Mouse (Mus musculus) embryo, embryonic 10.5 days (tissue): ENCODE measurements around the gene Fam234b.

Experiments used
- DNase-seq: peaks from one replicate; pipeline ENCODE4 v3.0.0-alpha.2; 2015; ENCODE audit warnings: low spot score

The Fam234b gene

DNA sequence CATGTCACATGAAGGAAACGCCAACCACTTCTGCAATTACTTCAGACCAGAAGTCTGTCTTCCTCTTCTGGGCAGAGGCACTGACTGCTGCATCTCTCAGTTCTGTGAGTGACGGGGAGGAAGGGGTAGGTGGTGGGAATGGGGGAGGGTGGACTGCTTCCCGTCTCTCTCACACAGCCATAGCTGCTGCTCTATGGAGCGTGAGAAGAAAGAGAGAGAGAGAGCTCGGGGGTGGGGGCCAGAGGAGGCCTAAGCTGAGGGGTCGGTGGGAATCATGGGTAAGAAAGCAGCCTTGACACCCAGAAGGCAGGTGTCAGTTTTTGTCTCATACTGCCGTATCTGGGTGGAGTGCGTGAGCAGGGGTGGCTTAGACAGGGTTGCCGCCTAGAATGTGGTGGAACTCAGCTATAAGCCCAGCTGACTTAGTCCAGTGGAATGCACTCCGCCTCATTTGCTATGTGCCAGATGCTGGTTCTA, 30.7 kb downstream of the Fam234b start:
- DNase-seq = peak; percentile 41

DNA sequence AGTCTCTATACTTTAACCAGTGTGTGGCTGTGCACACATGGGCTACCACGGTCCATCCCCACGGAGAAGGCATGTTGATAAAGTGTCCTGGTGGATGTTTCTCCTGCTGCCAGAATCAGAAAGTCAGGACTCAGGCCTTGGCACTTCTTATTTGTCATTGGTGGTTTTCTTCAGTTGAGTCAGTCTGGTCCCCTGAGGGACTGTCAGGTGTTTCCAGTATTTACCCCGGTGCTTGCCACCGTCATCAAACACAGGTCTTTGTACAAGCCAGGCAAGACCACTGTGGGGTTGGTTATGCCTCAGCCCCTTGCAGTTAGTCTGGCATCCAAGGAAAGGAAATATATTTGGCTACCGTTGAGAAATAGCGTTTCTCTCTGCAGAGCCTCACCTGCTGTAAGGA, 32.8 kb downstream of the Fam234b start:
- no peak for DNase-seq

DNA sequence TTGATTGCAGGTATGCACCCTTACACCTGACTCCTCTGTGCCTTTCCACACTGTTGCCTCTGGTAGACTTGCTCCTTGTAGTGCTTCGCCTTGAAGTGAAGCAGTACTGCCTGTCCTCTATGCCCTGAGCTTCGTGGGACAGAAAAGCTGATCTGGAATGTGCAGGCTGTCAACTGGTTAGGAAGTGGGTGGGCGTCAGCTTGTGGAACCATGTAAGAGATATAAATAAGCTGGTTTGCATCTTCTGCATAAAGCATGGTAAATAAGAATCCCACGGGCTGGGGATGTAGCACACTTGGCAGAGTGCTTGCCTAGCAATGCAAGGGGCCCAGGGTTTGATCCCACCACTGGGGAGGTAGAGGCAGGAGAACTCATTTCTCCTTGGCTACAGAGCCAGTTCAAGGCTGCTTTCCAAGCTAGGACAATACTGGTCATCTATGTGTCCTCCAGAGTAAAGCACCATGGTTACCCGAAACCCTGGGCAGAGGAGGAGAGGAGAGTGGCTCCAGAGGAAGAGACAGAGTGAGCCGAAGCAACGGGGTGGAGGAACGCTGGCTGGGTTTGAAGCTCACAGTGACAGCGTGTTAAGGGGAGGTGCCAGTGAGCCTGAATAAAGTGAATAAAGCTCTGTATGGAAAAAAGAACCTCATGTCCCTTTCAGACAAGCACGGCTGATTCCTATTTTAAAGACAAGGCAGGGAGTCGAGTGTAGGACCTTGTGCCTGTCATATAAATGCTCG, 34.8 kb downstream of the Fam234b start:
- DNase-seq = no peak

DNA sequence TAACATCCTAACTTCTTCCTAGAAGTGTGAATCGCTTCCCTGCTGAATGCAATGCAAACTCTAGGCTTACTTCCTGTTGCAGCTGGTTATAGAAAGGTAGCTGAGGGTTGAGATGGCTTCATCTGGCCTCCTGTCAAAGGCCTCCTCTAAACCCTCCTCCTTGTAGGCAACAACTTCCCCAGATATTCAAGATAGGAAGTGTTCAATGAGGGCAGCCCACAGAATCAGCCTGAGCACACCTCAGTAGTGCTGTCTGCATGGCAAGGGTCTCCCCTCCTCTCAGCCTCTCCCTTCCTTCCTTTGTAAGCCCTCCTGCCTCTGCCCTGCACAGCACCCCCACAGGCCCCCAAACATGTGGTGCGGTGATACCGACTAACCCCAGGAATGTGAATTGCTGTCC, 38.0 kb downstream of the Fam234b start:
- no peak for DNase-seq

DNA sequence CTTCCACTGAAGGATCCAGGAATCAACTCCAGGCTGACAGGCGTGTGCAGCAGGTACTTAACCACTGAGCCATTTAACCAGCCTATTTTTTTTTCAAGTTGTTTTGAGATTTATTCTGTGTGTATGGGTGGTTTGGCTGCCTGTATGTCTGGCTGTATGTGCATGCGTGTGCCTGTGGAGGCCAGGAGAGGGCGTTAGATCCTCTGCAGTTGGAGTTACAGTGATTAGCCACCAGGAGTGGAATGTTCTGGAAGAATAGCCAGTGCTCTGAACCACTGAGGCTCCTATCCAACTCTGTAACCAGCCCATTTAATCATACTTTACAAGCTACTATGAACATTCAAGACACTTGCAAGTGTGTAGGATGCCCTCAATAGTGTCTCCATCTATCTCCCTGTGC, 38.8 kb downstream of the Fam234b start:
- DNase-seq = no peak

GRCm38 (mm10) chr6:135237326-135237725, 39.5 kb downstream of the Fam234b start:
- DNase-seq = no peak

DNA sequence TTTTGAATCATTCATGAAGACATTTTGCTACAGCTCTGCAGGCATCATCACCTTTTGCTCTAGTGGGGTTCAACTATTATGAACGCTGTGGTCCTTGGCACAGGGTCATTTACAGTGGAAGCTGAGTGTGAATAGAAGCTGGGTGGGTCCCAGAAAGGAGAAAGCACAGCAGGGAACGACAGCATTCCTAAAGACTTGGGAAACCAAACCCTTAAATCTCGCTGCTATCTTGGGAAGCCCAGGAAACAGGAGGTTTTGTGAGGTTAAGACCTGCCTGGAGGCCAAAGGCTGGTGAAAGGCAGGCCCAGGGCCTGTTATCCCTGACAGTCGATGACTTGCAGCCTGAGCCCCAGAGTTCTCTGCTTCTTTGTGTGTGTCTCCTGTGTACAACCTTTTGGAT, 40.4 kb downstream of the Fam234b start:
- no peak for DNase-seq

DNA sequence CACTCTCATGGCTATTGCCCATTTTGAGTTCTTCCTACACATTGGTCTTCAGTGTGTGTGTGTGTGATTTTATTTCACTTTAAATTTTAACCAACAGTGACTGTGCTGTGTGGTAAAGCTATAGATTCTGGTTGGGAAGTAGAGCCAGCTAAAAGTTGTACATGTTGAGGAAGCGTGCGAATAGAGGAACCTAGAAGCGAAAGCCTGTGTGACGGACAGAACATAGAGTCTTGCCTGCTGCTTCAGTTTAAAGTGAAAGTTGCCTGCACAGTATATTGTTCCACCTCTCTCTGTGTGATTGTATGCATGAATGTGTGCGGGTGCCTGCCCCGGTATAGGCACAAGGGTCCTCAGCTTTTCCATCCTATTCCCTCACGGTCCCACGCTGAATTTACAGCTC, 42.6 kb downstream of the Fam234b start:
- no peak for DNase-seq

GRCm38 (mm10) chr6:135245586-135245985, 47.8 kb downstream of the Fam234b start:
- DNase-seq = no peak

DNA sequence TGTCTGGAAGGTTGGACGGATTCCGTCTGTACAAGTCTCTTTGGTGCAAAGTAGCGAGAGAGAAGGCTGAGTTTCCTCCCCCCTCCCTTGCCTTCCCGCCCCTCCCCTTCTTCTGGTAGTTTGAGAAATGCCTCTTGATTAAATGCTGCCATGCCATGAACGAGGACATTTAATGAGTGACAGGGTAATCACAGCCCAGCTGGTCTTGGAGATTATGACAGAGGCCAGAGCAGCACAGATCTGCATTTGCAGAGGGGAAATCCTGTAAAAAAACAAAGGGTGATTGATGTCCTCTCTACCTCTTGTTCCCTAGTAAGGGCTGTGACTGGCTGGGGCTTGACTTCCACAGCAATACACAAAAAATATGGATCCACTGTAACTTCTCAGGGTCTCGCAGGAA, 50.1 kb downstream of the Fam234b start:
- DNase-seq = no peak

- DNase-seq = peak; percentile 84
Observed at GRCm38 (mm10) chr6:135249846-135250531, 52.2 kb downstream of the Fam234b start.

DNA sequence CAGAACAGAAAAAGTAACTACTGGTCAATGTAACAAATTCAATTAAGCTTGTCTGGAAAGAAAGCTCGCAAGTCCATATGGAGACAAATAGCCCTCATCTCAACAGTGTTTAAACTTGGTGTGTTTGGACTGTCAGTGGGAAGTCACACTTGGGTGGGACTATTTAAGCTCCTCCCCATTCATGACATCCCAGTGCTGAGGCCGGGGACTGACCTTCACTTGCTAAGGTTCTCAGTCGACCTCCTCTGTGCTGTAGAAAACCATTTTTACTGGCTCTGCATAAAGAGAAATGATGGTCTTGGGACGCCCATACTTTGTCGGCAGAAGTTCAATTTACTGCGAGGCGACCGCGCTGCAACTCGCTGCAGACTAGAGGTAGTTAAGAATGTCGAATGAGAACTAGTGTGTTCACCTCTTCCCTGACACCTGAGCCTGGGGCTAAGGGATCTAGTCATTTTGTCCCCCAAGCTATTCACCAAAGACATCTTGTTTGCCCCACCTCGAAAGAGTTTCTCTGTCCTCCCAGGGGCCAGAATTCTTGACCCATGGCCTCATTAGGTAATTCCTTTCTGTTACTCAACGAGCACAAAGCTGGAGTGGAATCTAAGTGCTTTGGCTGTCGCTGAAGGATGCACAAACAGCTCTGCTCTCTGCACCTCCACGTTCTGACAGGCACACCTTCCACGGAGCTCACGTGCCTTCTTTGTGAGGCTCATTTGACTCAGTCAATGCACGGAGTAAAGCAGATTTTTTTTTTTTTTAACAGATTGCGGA, 53.3 kb downstream of the Fam234b start:
- DNase-seq = no peak

- no peak for DNase-seq
Observed at GRCm38 (mm10) chr6:135251849-135252727, 54.3 kb downstream of the Fam234b start.

- peak; percentile 86 for DNase-seq
Observed at GRCm38 (mm10) chr6:135252728-135253077, 54.9 kb downstream of the Fam234b start.

DNA sequence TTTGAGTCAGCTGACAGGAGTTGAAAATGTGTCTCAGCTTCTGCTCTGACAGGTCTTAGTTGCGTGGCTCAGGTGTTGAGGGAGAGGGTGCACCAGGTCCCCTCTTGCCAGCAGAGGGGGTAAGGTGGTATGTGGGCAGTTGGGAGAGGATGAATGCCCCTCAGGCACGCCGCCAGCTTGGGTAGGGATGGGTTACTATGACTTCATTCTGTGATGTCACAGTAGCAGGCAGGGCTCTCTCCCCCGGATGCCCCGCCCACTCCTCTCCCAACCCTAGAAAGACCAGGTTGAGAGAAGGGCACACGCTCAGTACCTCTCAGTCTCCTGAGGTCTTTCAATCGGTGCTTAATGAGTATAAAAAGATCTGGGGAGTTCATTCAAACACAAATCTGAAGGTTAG, 56.4 kb downstream of the Fam234b start, which contains the start of gene Gsg1:
Gene Gsg1 (minus strand): TSS at position 199 of the 400 bp plus-strand sequence.
- DNase-seq = no peak

GRCm38 (mm10) chr6:135260435-135260834, 62.7 kb downstream of the Fam234b start:
- no peak for DNase-seq

DNA sequence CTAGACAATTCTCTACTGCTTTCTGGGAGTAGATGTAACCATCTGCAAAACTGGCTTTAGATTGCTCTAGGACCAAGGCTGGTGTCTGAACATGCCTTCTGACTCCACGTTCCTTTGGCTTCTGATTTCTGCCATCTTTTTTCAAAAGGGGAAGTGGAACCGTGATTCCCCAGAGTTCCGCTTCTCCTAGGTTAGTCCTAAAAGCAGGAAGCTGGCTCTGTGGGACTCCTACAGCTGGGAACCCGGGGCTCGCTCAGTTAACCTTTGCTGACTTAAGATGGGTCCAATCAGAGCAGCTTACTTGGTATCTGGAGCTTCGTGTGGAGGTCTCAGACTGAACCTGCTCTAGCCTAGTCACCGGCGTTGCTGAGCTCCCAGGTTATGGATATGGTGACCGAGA, 63.3 kb downstream of the Fam234b start:
- no peak for DNase-seq

DNA sequence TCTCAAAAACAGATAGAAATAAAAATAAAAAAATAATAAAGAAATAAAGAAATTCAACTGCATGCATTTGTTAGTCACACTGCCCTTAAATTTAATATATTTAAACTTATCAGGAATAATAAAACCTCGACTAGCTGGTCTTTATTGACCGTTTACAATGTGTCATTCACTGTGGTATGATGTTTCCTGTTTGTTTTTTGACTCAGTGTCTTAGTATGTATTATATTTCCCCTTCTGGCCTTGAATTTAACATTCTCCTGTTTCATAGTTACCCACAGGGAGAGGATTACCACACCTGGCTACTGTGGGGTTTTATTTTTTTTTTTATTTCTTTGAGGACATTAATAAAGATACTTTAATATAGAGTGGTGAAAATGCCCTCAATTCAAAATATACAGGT, 64.8 kb downstream of the Fam234b start:
- no peak for DNase-seq

GRCm38 (mm10) chr6:135264136-135264535, 66.4 kb downstream of the Fam234b start:
- DNase-seq = no peak

DNA sequence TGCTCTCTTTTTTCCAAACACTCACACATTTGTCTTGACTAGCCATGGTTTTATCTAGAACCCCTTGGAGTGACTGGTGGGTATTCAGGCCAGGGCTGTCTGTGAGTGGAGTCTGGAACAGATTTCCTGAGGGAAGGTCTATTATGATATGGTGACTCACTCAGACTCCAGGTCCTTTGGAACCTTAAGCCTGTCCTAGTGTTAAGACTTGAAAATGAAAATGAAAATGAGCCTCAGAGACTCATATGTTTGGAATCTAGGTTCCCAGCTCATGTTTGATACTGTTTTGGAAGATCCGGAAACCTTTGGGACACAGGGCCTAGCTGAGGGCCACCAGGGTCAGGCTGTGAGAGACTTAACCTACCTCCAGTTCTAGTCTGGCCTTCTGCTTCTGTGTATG, 68.3 kb downstream of the Fam234b start:
- DNase-seq = no peak

DNA sequence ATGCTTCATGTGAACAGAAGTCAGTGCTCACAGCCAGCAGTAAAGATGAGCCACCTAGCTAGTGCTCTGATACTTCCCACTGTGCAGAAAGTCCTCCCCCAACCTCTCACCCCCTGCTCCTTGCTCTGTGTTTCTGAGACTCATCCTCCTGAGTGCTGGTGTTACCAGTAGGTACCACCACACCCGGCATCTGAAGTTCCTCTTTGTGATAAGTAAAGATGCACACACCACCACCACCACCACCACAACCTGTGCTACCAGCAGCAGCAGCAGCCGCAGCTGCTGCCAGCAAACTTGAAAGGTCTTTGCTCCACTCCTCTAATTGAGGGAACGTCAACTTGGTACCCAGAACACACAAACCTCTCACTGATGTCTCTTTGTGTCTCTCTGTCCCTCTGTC, 69.4 kb downstream of the Fam234b start:
- DNase-seq = no peak

- DNase-seq = no peak
Observed at GRCm38 (mm10) chr6:135268392-135268791, 70.6 kb downstream of the Fam234b start.
